ENCODE assay signal across 8 mouse cellular contexts in genomic region chr11:102185677-102186076, GRCm38 (mm10). TPM values are rescaled to one million over a fixed set of nuclear protein-coding genes. Genes with fewer than 3 reads are reported as not detected.
DNase-seq lines count a peak whose midpoint lies in the region; ATAC-seq and TF ChIP-seq lines count a peak whose summit lies in the region.
"Had no signal": no experiment of that assay in that cellular context is flagged by ENCODE, and none has a peak within 500 bp of the region (broad histone marks: within the 10 kb centered on the region; RNA-seq: fewer than 3 reads in every experiment).

No protein-coding gene starts in this region.

- H3K4me3 ChIP-seq in lung, postnatal 0 days (ENCODE audit: low read depth, low read length) = peak overlapping the region; percentile 84; the same call in 1 of the 2 replicates
- H3K4me3 ChIP-seq in forebrain, embryonic 16.5 days (replicated peaks; ENCODE audit: low read length) = no peak overlapping the region; the same call in 1 of the 2 replicates
- peak overlapping the region; percentile 84 for H3K4me3 ChIP-seq in liver, embryonic 13.5 days (replicated peaks)
- peak overlapping the region; percentile 88 for H3K4me3 ChIP-seq in stomach, postnatal 0 days (ENCODE audit: low read depth, low read length)

- H3K4me2 ChIP-seq in lung, postnatal 0 days (replicated peaks; ENCODE audit: low read depth, low read length) = peak overlapping the region; percentile 84
- H3K4me2 ChIP-seq in forebrain, embryonic 16.5 days (ENCODE audit: low read length) = peak overlapping the region; percentile 90
- peak overlapping the region; percentile 71 for H3K4me2 ChIP-seq in liver, embryonic 13.5 days
- H3K4me2 ChIP-seq in stomach, postnatal 0 days (replicated peaks; ENCODE audit: low read depth) = peak overlapping the region; percentile 88

- H3K27ac ChIP-seq in lung, postnatal 0 days (ENCODE audit: low read length) = peak overlapping the region; percentile 91; the same call in 1 of the 2 replicates
- peak overlapping the region; percentile 95 for H3K27ac ChIP-seq in forebrain, embryonic 16.5 days (ENCODE audit: low read length)
- no peak overlapping the region; the same call in 1 of the 2 replicates for H3K27ac ChIP-seq in liver, embryonic 13.5 days
- H3K27ac ChIP-seq in stomach, postnatal 0 days (replicated peaks) = peak overlapping the region; percentile 93; the same call in 1 of the 2 replicates

- no peaks in the 10 kb centered on the region for H3K36me3 ChIP-seq in lung, postnatal 0 days (ENCODE audit: insufficient read depth, low read length)
- peaks cover 3% of the 10 kb centered on the region for H3K36me3 ChIP-seq in forebrain, embryonic 16.5 days (ENCODE audit: control insufficient read depth, insufficient read depth)
- H3K36me3 ChIP-seq in liver, embryonic 13.5 days = peaks cover 20% of the 10 kb centered on the region
- H3K36me3 ChIP-seq in stomach, postnatal 0 days (ENCODE audit: control insufficient read depth, insufficient read depth, low read length) = no peaks in the 10 kb centered on the region; the same call in 1 of the 2 replicates

- H3K27me3 ChIP-seq in lung, postnatal 0 days (replicated peaks; ENCODE audit: insufficient read depth, low read length) = no peaks in the 10 kb centered on the region
- no peaks in the 10 kb centered on the region for H3K27me3 ChIP-seq in forebrain, embryonic 16.5 days (replicated peaks; ENCODE audit: control insufficient read depth, insufficient read depth, low read length)
- no peaks in the 10 kb centered on the region for H3K27me3 ChIP-seq in liver, embryonic 13.5 days
- no peaks in the 10 kb centered on the region for H3K27me3 ChIP-seq in stomach, postnatal 0 days (ENCODE audit: control insufficient read depth, insufficient read depth, low read length)

- DNase-seq in lung, postnatal 0 days (ENCODE audit: low spot score) = no peak
- DNase-seq in lung, postnatal 4 days = no peak
- DNase-seq in liver, embryonic 13.5 days = no peak
- DNase-seq in stomach, postnatal 0 days (ENCODE audit: low spot score) = no peak
- no peak for DNase-seq in gastrocnemius, postnatal 14 days

- ATAC-seq in lung, postnatal 0 days = no peak
- ATAC-seq in forebrain, embryonic 16.5 days = no peak
- ATAC-seq in liver, embryonic 13.5 days (ENCODE audit: low read depth) = no peak
- ATAC-seq in stomach, postnatal 0 days (ENCODE audit: low FRiP score, low TSS enrichment) = no peak
- no peak for ATAC-seq in inflammation-experienced regulatory T-cells, adult 6 months

- TF ChIP-seq CTCF in lung, postnatal 0 days (IDR thresholded peaks at IDR 0.05) = no peak
- TF ChIP-seq CTCF in stomach, postnatal 0 days (IDR thresholded peaks at IDR 0.05; ENCODE audit: low read depth) = no peak

- H3K9me3 ChIP-seq in lung, postnatal 0 days (ENCODE audit: low read length) = no peaks in the 10 kb centered on the region
- no peaks in the 10 kb centered on the region for H3K9me3 ChIP-seq in forebrain, embryonic 16.5 days (ENCODE audit: control insufficient read depth, low read length)
- no peaks in the 10 kb centered on the region for H3K9me3 ChIP-seq in liver, embryonic 13.5 days (replicated peaks)
- no peaks in the 10 kb centered on the region for H3K9me3 ChIP-seq in stomach, postnatal 0 days (ENCODE audit: control insufficient read depth, low read length)

- intact Hi-C loops in gastrocnemius, postnatal 14 days (cut with DNase I; ENCODE audit: low total_unique reads) = no loop called here

- no peak overlapping the region for H3K9ac ChIP-seq in lung, postnatal 0 days (replicated peaks; ENCODE audit: low read depth)
- no peak overlapping the region; the same call in 1 of the 2 replicates for H3K9ac ChIP-seq in forebrain, embryonic 16.5 days (replicated peaks; ENCODE audit: low read depth, low read length)
- peak overlapping the region; percentile 93 for H3K9ac ChIP-seq in liver, embryonic 13.5 days
- H3K9ac ChIP-seq in stomach, postnatal 0 days (ENCODE audit: low read length) = no peak overlapping the region

- 35% methylated on average over 3 of the region's 3 CpGs for WGBS in lung, postnatal 0 days
- 53% methylated on average over 3 of the region's 3 CpGs for WGBS in forebrain, embryonic 16.5 days
- WGBS in liver, embryonic 13.5 days (ENCODE audit: insufficient replicate concordance) = 47% methylated on average over 3 of the region's 3 CpGs
- WGBS in stomach, postnatal 0 days = 42% methylated on average over 3 of the region's 3 CpGs

- no peaks in the 10 kb centered on the region for H3K4me1 ChIP-seq in lung, postnatal 0 days (ENCODE audit: insufficient read depth, low read depth, low read length)
- H3K4me1 ChIP-seq in forebrain, embryonic 16.5 days (replicated peaks; ENCODE audit: control insufficient read depth, insufficient read depth, low read length) = peaks cover 26% of the 10 kb centered on the region
- peaks cover 63% of the 10 kb centered on the region for H3K4me1 ChIP-seq in liver, embryonic 13.5 days (replicated peaks)
- H3K4me1 ChIP-seq in stomach, postnatal 0 days (replicated peaks; ENCODE audit: control insufficient read depth, insufficient read depth) = 0 out of 2 replicates have a peak, but pooled peaks cover 3% of the 10 kb centered on the region

- TF ChIP-seq EP300 in lung, postnatal 0 days (IDR thresholded peaks at IDR 0.05) = no peak
- TF ChIP-seq EP300 in stomach, postnatal 0 days (optimal IDR thresholded peaks at IDR 0.05) = no peak

RNA-seq across cellular contexts. Expression of gene Lsm12, which starts 0.6 kb away (rescaled TPM):
- polyA plus RNA-seq in lung, postnatal 0 days (2015; fragmentation: Nextera tagmentation; extraction: Ambion mirVana) = 74.7 and 79.9 TPM in 2 replicates
- 103 and 123 TPM in 2 replicates for polyA plus RNA-seq in forebrain, embryonic 16.5 days (2015; fragmentation: Nextera tagmentation; extraction: Ambion mirVana)
- polyA plus RNA-seq in liver, embryonic 13.5 days (2015; fragmentation: Nextera tagmentation; extraction: Ambion mirVana) = 92.6 and 95.3 TPM in 2 replicates
- 70.0 and 99.4 TPM in 2 replicates for polyA plus RNA-seq in stomach, postnatal 0 days (2015; fragmentation: Nextera tagmentation; extraction: Ambion mirVana)
- polyA plus RNA-seq in inflammation-experienced regulatory T-cells, adult 6 months (2017; shearing (Covaris generic)) = 10 to 100 TPM; 58.3 to 99.6 (median 68.0) TPM
- total RNA-seq in gastrocnemius, postnatal 14 days (2021) = 10 to 100 TPM; 69.9 to 76.0 TPM

RNA-seq across cellular contexts. Expression of gene G6pc3, which starts 3.7 kb away (rescaled TPM):
- 15.8 and 16.7 TPM in 2 replicates for polyA plus RNA-seq in lung, postnatal 0 days (2015; fragmentation: Nextera tagmentation; extraction: Ambion mirVana)
- 21.5 and 26.2 TPM in 2 replicates for polyA plus RNA-seq in forebrain, embryonic 16.5 days (2015; fragmentation: Nextera tagmentation; extraction: Ambion mirVana)
- 14.0 and 14.4 TPM in 2 replicates for polyA plus RNA-seq in liver, embryonic 13.5 days (2015; fragmentation: Nextera tagmentation; extraction: Ambion mirVana)
- 19.2 and 19.4 TPM in 2 replicates for polyA plus RNA-seq in stomach, postnatal 0 days (2015; fragmentation: Nextera tagmentation; extraction: Ambion mirVana)
- polyA plus RNA-seq in inflammation-experienced regulatory T-cells, adult 6 months (2017; shearing (Covaris generic)) = 10 to 100 TPM; 18.7 to 39.7 (median 37.9) TPM
- total RNA-seq in gastrocnemius, postnatal 14 days (2021) = 10 to 100 TPM; 36.1 to 36.2 TPM

RNA-seq across cellular contexts. Expression of gene Tmem101, which starts 29.5 kb away (rescaled TPM):
- 17.6 and 18.9 TPM in 2 replicates for polyA plus RNA-seq in lung, postnatal 0 days (2015; fragmentation: Nextera tagmentation; extraction: Ambion mirVana)
- 43.9 and 44.7 TPM in 2 replicates for polyA plus RNA-seq in forebrain, embryonic 16.5 days (2015; fragmentation: Nextera tagmentation; extraction: Ambion mirVana)
- 12.8 and 14.3 TPM in 2 replicates for polyA plus RNA-seq in liver, embryonic 13.5 days (2015; fragmentation: Nextera tagmentation; extraction: Ambion mirVana)
- 13.8 and 14.5 TPM in 2 replicates for polyA plus RNA-seq in stomach, postnatal 0 days (2015; fragmentation: Nextera tagmentation; extraction: Ambion mirVana)
- 10 to 100 TPM; 11.9 to 15.3 (median 13.9) TPM for polyA plus RNA-seq in inflammation-experienced regulatory T-cells, adult 6 months (2017; shearing (Covaris generic))
- 10 to 100 TPM; 15.1 to 16.5 TPM for total RNA-seq in gastrocnemius, postnatal 14 days (2021)

RNA-seq across cellular contexts. Expression of gene Nags, which starts 40.4 kb away (rescaled TPM):
- polyA plus RNA-seq in lung, postnatal 0 days (2015; fragmentation: Nextera tagmentation; extraction: Ambion mirVana) = 0.91 and 1.4 TPM in 2 replicates
- polyA plus RNA-seq in forebrain, embryonic 16.5 days (2015; fragmentation: Nextera tagmentation; extraction: Ambion mirVana) = not detected in 2 replicates
- polyA plus RNA-seq in liver, embryonic 13.5 days (2015; fragmentation: Nextera tagmentation; extraction: Ambion mirVana) = 8.7 and 11.2 TPM in 2 replicates
- polyA plus RNA-seq in stomach, postnatal 0 days (2015; fragmentation: Nextera tagmentation; extraction: Ambion mirVana) = 0.07 TPM in 1 of 2 replicates, not detected in the other
- polyA plus RNA-seq in inflammation-experienced regulatory T-cells, adult 6 months (2017; shearing (Covaris generic)) = under 1 TPM in 1 of 3 experiments, not detected in 2; 0.28 TPM
- total RNA-seq in gastrocnemius, postnatal 14 days (2021) = not detected
- polyA plus RNA-seq: activated CD4-positive, CD25-positive, alpha-beta regulatory T cell, adult 4 months had no signal

RNA-seq across cellular contexts. Expression of gene Hdac5, which starts 44.3 kb away (rescaled TPM):
- polyA plus RNA-seq in lung, postnatal 0 days (2015; fragmentation: Nextera tagmentation; extraction: Ambion mirVana) = 65.6 and 79.0 TPM in 2 replicates
- 124 and 136 TPM in 2 replicates for polyA plus RNA-seq in forebrain, embryonic 16.5 days (2015; fragmentation: Nextera tagmentation; extraction: Ambion mirVana)
- polyA plus RNA-seq in liver, embryonic 13.5 days (2015; fragmentation: Nextera tagmentation; extraction: Ambion mirVana) = 12.8 and 12.9 TPM in 2 replicates
- polyA plus RNA-seq in stomach, postnatal 0 days (2015; fragmentation: Nextera tagmentation; extraction: Ambion mirVana) = 33.8 and 43.3 TPM in 2 replicates
- polyA plus RNA-seq in inflammation-experienced regulatory T-cells, adult 6 months (2017; shearing (Covaris generic)) = 1 to 10 TPM; 6.8 to 8.2 (median 7.7) TPM
- 10 to 100 TPM; 59.5 to 65.6 TPM for total RNA-seq in gastrocnemius, postnatal 14 days (2021)
